Comparison of ENCODE assay signal across 8 mouse cellular contexts in the genomic region with DNA sequence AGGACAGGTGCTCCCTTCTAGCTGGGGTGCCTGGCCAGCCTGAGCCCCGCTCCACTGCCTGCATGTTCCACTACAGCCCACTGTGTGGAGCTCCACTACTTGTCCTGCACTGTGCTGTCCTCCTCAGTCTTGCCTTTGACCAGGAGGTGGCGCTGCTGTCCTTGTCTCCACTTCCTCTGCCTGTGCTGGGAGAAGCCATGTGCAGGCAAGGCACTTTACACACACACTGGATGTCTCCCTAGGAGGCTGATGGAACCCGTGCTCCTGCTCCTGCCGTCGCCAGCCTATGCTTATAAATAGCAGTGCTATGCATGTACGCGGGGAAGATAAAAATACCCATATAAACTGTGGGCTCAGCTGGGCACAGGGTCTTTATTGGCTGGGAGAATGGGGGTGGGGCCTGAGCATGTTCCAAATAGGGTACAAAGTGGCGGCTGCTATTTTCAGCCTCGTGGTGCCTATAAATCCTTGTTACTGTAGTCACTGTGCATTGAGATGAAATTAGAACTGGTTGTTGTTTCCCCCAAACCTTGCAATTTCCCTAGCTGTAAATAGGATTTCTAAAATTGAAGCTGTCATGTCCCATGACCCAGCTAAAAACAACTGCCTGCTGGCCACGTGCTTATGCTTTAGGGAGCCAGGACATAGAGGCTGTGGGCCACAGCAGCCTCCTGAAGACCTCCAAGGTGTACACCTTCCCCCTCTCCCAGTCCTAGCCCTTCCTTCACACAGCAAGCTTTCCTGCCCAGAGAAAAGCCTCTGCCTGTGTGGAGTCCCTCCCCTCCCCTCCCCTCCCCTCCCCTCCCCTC. TPM values are rescaled to one million over a fixed set of nuclear protein-coding genes. Genes with fewer than 3 reads are reported as not detected.
DNase-seq lines count a peak whose midpoint lies in the region; ATAC-seq and TF ChIP-seq lines count a peak whose summit lies in the region.

No protein-coding gene starts in this region.

- H3K27ac ChIP-seq in hindbrain, embryonic 10.5 days, result 0 out of 2 replicates have a peak overlapping the region, but pooled peaks have one; percentile 26
- peak overlapping the region; percentile 37; the same call in 1 of the 2 replicates for H3K27ac ChIP-seq in lung, embryonic 15.5 days
- H3K27ac ChIP-seq in olfactory bulb, adult 2 months (ENCODE audit: insufficient read depth, low read depth, low read length), result peak overlapping the region; percentile 91

- no peak for TF ChIP-seq POLR2A in olfactory bulb, adult 2 months (IDR thresholded peaks at IDR 0.05; ENCODE audit: insufficient read depth, low read depth, low read length)

- H3K4me2 ChIP-seq in lung, embryonic 15.5 days, result peak overlapping the region; percentile 30; the same call in 1 of the 2 replicates

- peaks cover 89% of the 10 kb centered on the region for H3K36me3 ChIP-seq in hindbrain, embryonic 10.5 days
- H3K36me3 ChIP-seq in lung, embryonic 15.5 days, result peaks cover 30% of the 10 kb centered on the region

- peaks cover 24% of the 10 kb centered on the region for H3K4me1 ChIP-seq in hindbrain, embryonic 10.5 days (replicated peaks)
- H3K4me1 ChIP-seq in lung, embryonic 15.5 days, result peaks cover 16% of the 10 kb centered on the region
- peaks cover 37% of the 10 kb centered on the region for H3K4me1 ChIP-seq in olfactory bulb, adult 2 months (ENCODE audit: control insufficient read depth, insufficient read depth, low read length)

- H3K4me3 ChIP-seq in hindbrain, embryonic 10.5 days, result no peak overlapping the region
- no peak overlapping the region for H3K4me3 ChIP-seq in lung, embryonic 15.5 days
- no peak overlapping the region for H3K4me3 ChIP-seq in olfactory bulb, adult 2 months (ENCODE audit: insufficient read depth, low read depth, low read length)

- peak; percentile 95 for ATAC-seq in frontal cortex, adult (ENCODE audit: low TSS enrichment)
- peak; percentile 93 for ATAC-seq in lung, embryonic 15.5 days (ENCODE audit: borderline replicate concordance, extremely low read depth, low FRiP score, low TSS enrichment)

- 31% methylated on average over 10 of the region's 10 CpGs for WGBS in hindbrain, embryonic 10.5 days
- WGBS in lung, embryonic 15.5 days, result 16% methylated on average over 10 of the region's 10 CpGs
- WGBS in olfactory bulb, adult 2 months, result 3% methylated on average over 10 of the region's 10 CpGs

- H3K9ac ChIP-seq in lung, embryonic 15.5 days, result no peak overlapping the region

- no peaks in the 10 kb centered on the region for H3K9me3 ChIP-seq in hindbrain, embryonic 10.5 days
- H3K9me3 ChIP-seq in lung, embryonic 15.5 days, result no peaks in the 10 kb centered on the region

- DNase-seq in MEL-GATA-1-ER (ENCODE audit: extremely low read depth, low read depth), result peak; percentile 79
- peak; percentile 89 for DNase-seq in cerebellum, adult 8-10 months
- DNase-seq in hindbrain, embryonic 10.5 days (ENCODE audit: low spot score), result peak; percentile 97
- DNase-seq in layer of hippocampus, adult 9-10 months (ENCODE audit: low spot score), result peak; percentile 98
- DNase-seq in thymus, adult 18-20 months, result peak; percentile 84 to 88

- peak; percentile 99 for TF ChIP-seq CTCF in olfactory bulb, adult 2 months (IDR thresholded peaks at IDR 0.05; ENCODE audit: insufficient read depth, low read depth, low read length)

- H3K27me3 ChIP-seq in hindbrain, embryonic 10.5 days (ENCODE audit: insufficient read depth, poor library complexity, severe bottlenecking), result no peaks in the 10 kb centered on the region
- H3K27me3 ChIP-seq in lung, embryonic 15.5 days, result no peaks in the 10 kb centered on the region

RNA-seq across cellular contexts. Expression of a gene that starts 11.1 kb away (rescaled TPM):
- 0.14 and 0.26 TPM in 2 replicates for polyA plus RNA-seq in hindbrain, embryonic 10.5 days (2016; fragmentation: Nextera tagmentation; extraction: Ambion mirVana)
- polyA plus RNA-seq in lung, embryonic 15.5 days (2015; fragmentation: Nextera tagmentation; extraction: Ambion mirVana), result 0.21 and 0.24 TPM in 2 replicates
- not detected in 2 replicates for polyA plus RNA-seq in olfactory bulb, adult 2 months (2012; ENCODE audit: insufficient read depth, insufficient read length, low replicate concordance, missing spikeins)

RNA-seq across cellular contexts. Expression of a gene that starts 14.2 kb away (rescaled TPM):
- polyA plus RNA-seq in hindbrain, embryonic 10.5 days (2016; fragmentation: Nextera tagmentation; extraction: Ambion mirVana), result 0.14 and 0.21 TPM in 2 replicates
- polyA plus RNA-seq in lung, embryonic 15.5 days (2015; fragmentation: Nextera tagmentation; extraction: Ambion mirVana), result 0.31 and 0.46 TPM in 2 replicates
- not detected in 2 replicates for polyA plus RNA-seq in olfactory bulb, adult 2 months (2012; ENCODE audit: insufficient read depth, insufficient read length, low replicate concordance, missing spikeins)

RNA-seq across cellular contexts. Expression of a gene that starts 14.5 kb away (rescaled TPM):
- 45.0 and 47.8 TPM in 2 replicates for polyA plus RNA-seq in hindbrain, embryonic 10.5 days (2016; fragmentation: Nextera tagmentation; extraction: Ambion mirVana)
- polyA plus RNA-seq in lung, embryonic 15.5 days (2015; fragmentation: Nextera tagmentation; extraction: Ambion mirVana), result 35.1 and 42.8 TPM in 2 replicates
- polyA plus RNA-seq in olfactory bulb, adult 2 months (2012; ENCODE audit: insufficient read depth, insufficient read length, low replicate concordance, missing spikeins), result not detected in 2 replicates

RNA-seq across cellular contexts. Expression of a gene that starts 41.9 kb away (rescaled TPM):
- polyA plus RNA-seq in hindbrain, embryonic 10.5 days (2016; fragmentation: Nextera tagmentation; extraction: Ambion mirVana), result 1.7 and 2.0 TPM in 2 replicates
- polyA plus RNA-seq in lung, embryonic 15.5 days (2015; fragmentation: Nextera tagmentation; extraction: Ambion mirVana), result 3.1 and 4.4 TPM in 2 replicates
- not detected in 2 replicates for polyA plus RNA-seq in olfactory bulb, adult 2 months (2012; ENCODE audit: insufficient read depth, insufficient read length, low replicate concordance, missing spikeins)

Comparison
In these comparisons a context has a peak if more than half of its experiments do, and no peak if none do; other contexts are left out.
1. H3K27ac ChIP-seq: peak in every context shown above with its lines; median percentile 91 in olfactory bulb, adult 2 months; 37 in lung, embryonic 15.5 days; 26 in hindbrain, embryonic 10.5 days.